Mouse (Mus musculus) cerebellum, adult 9-10 months (tissue): ENCODE data around the gene Slc22a6.
A peak's percentile ranks its signal among the peaks of the same experiment; 100 is the strongest.

Source experiments
- DNase-seq: peaks from one replicate; pipeline ENCODE4 v3.0.0; 2022

Slc22a6 gene

GRCm38 (mm10) chr19:8611358-8612123, 6.3 kb upstream of the Slc22a6 start:
- no peak for DNase-seq

- DNase-seq: no peak
Measured at GRCm38 (mm10) chr19:8613111-8613510, 4.7 kb upstream of the Slc22a6 start.

GRCm38 (mm10) chr19:8614343-8614742, 3.5 kb upstream of the Slc22a6 start:
- no peak for DNase-seq

- DNase-seq: no peak
Measured at GRCm38 (mm10) chr19:8616314-8616713, 1.5 kb upstream of the Slc22a6 start.

GRCm38 (mm10) chr19:8621098-8621497, 3.3 kb downstream of the Slc22a6 start:
- no peak for DNase-seq

- no peak for DNase-seq
Measured at GRCm38 (mm10) chr19:8630249-8630648, 12.4 kb downstream of the Slc22a6 start.

GRCm38 (mm10) chr19:8630826-8631225, 13.0 kb downstream of the Slc22a6 start:
- DNase-seq: no peak

GRCm38 (mm10) chr19:8632029-8632428, 14.2 kb downstream of the Slc22a6 start:
- no peak for DNase-seq

- no peak for DNase-seq
Measured at GRCm38 (mm10) chr19:8642086-8642485, 24.2 kb downstream of the Slc22a6 start.

GRCm38 (mm10) chr19:8646393-8646792, 28.6 kb downstream of the Slc22a6 start:
- no peak for DNase-seq

GRCm38 (mm10) chr19:8655833-8656232, 38.0 kb downstream of the Slc22a6 start:
- DNase-seq: no peak

GRCm38 (mm10) chr19:8656341-8656740, 38.5 kb downstream of the Slc22a6 start:
- DNase-seq: no peak

GRCm38 (mm10) chr19:8661821-8662307, 44.0 kb downstream of the Slc22a6 start:
- DNase-seq: no peak

GRCm38 (mm10) chr19:8662337-8662736, 44.5 kb downstream of the Slc22a6 start:
- peak; percentile 11 for DNase-seq

- DNase-seq: no peak
Measured at GRCm38 (mm10) chr19:8663360-8663839, 45.6 kb downstream of the Slc22a6 start, which contains the start of gene Chrm1. Chrm1 (plus strand) TSS chr19:8663789.

GRCm38 (mm10) chr19:8663911-8664421, 46.1 kb downstream of the Slc22a6 start:
- DNase-seq: no peak

- DNase-seq: no peak
Measured at GRCm38 (mm10) chr19:8664859-8665258, 47.0 kb downstream of the Slc22a6 start.

- DNase-seq: no peak
Measured at GRCm38 (mm10) chr19:8665746-8666145, 47.9 kb downstream of the Slc22a6 start.

- no peak for DNase-seq
Measured at GRCm38 (mm10) chr19:8672859-8673258, 55.0 kb downstream of the Slc22a6 start.

- DNase-seq: no peak
Measured at GRCm38 (mm10) chr19:8673336-8674063, 55.7 kb downstream of the Slc22a6 start.
